Mouse (Mus musculus) mature B cell (primary cell): Measurements from ENCODE around the gene Selenof.

Source experiments
- in situ Hi-C: fragments of 300-500 bp; cut with MboI; formaldehyde crosslinking; loops from 2 replicates; pipeline ENCODE4 v1.14.3; 2019

Selenof gene

DNA sequence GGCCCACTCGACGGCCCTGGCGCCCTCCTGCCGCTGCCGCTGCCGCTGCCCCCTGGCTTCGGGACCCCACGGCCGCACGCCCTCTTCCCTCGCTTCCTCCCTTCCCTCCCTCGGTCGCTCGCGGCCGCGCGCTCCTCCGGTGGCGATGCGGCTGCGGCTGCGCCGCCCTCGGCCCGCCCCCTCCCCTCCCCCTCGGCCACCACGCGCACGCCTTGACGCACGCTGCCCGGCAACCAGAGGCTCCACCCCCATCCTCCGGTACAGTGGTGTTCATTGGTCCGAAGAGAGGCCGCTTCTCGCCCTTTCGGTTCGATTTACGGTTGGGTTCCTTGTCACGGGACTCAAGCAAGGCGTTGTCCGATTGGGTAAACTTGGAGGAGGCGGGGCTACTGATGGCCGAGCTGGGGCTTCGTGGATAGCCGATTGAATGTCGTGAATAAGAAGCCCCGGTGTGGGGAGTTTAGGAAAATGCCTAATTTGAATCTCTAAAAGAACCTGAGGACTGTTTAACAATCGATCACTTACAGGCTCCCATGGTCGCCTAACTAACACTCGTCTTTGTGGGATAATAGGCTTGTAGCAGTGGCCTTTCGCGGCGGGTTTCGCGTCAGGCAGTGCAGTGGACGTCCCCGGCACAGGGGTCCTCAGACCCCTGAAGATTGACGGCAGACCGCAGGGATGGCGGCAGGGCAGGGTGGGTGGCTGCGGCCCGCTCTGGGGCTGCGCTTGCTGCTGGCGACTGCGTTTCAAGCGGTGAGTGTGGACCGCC lies at the start of gene Selenof, which contains the start of gene Hs2st1:
TSS of gene Selenof (plus strand) at position 258 of the 769 bp plus-strand sequence.
TSS of gene Hs2st1 (minus strand) at position 135 of the 769 bp plus-strand sequence.
- in situ Hi-C loops, result loop anchor here (25.0 kb wide), 1 partner anchor 1808 kb away; the partner anchor contains the start of gene Gtf2b

DNA sequence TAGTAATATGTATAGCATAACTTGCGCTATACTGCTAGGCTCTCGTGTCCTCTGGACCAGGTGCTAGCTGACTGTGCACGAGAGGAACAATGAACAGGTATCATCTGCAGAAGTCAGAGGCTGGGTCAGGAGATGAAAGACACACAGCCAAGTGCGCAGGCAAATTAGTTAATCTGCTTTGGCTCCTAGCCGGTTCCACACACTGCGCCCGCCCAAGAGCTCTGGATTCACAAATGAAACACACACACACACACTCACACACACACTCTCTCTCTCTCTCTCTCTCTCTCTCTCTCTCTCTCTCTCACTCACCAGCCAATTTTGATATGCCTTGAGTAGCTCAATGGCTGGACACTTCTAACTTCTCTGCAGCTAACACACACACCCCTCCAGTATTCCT lies 42.2 kb upstream of the Selenof start:
- in situ Hi-C loops, result no loop called here

DNA sequence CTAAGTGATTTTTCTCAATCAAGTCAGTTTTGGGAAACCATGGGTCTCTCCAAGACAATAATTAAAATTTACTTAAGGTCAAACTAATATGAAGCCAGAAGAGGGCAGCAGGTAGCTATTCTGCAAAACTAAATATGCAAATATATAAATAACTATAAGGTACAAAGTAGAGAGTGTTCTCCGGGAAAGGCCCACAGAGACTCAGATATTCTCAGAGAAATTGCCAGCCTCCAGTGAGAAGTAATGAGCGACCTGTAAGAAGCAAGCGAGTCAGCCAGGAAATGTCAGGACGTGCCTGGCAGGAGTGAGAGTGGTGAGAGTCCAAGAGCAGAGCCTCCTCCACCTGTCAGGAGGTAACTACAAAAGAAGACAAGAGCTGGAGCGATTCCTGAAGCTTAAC lies 39.1 kb upstream of the Selenof start:
- in situ Hi-C loops, result no loop called here

DNA sequence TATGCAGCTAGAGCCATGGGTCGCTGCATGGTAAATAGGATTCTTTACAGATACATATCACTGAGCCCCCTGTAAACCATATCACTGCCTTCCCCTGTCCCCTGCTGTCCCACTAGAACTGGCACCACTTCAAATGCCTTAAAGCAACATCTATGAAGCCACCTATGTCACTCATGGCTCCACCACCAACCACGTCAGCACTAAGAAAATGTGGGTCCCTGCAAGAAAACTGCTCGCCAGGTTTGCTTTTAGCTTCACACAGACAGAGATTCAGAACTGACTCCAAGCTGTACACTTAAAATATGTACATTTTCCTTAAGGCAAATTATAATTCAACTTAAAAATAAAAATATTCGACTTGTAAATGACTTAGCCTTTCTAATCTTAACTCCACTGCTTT lies 35.0 kb upstream of the Selenof start:
- in situ Hi-C loops, result no loop called here

DNA sequence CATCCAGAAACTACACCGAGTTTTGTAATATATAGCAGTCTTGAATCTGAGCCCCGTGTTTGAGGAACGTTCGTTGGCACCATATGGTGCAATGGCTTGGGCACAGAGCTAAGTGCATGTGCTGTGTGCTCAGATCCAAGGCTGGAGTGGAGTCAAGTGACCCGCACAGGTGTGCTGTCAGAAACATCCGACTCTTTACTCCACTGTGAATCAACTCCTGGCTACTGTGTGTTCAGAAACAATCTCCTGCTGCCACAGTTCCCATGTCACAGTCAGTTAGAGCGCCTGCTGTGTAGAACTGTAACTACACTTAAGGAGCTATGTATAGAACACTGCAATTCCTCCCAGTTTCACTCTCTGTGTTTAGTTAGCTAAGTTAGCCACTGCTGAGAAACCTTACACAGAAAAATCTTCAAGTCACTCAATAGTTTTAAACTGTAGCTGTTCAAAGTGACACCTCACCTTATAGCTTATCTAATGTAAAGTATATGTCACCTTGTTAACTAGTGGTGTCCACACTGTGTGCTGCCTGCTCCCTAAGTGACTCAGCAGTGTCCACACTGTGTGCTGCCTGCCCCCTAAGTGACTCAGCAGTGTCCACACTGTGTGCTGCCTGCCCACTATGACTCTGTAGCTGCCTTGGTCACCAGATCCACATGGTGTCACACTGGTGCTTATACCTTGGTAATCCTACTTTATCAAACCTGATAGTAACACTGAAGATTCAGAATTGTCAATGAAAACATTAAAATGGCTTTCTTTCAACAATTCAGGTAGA lies 32.8 kb upstream of the Selenof start:
- in situ Hi-C loops, result no loop called here

DNA sequence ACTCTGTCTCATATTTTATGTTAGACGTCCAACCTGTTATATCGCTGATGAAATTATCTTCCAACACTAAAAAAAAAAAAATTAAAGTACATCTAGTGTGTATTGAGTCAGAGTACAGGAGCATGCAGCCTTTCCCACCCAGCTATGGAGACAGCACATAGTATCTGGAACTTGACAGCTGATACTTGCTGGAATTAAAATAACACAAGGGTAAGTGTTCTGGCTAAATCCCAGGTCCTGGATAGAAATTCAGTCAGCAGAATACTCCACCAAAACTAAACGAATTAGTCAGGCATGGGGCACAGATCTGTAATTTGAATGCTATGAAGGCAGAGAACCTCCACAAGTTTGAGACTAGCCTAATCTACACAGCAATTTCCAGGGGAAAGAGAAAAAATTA lies 31.1 kb upstream of the Selenof start:
- in situ Hi-C loops, result no loop called here

DNA sequence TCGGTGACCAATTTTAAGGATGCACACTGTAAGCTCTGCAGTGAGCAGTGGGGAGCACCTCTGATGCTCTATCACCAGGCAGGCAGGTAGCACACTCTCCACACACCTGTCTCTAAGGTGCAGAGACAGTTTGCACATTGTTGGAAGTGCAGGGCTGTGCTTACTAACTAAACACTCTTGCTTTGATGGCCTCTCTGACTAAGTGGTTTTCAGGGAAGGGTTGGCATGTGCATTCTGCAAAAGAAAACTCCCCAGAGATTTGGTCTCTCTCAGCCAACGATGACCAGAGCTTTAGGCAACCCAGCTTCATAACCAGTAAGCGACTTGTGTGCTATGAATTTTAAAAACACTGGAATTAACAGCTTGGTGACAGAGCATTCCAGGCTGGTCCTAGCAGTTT lies 29.3 kb upstream of the Selenof start:
- in situ Hi-C loops, result no loop called here

DNA sequence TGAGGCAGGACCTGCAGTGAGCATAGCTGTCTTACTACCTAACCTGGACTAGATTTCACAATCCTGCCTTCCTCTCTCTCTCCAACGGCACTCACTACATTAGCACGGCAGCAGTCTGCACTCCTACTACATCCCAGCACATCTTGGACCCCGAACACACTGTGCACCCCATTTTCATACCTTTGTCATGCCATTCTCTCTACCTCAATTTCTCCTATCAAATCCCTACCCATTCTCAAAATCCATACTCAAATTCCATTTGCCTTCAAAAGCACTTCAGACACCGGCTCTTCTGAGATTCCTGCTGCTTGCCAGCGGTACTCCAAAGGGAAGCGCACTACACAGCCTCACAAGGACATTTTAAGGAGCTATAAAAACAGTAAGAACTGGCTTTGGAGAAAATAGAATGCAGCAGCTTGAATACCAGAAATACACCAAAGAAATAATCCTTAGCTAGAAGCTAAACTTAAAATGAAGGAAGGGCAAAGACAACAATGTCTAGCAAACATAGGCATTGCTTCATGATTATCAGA lies 28.1 kb upstream of the Selenof start:
- in situ Hi-C loops, result no loop called here

DNA sequence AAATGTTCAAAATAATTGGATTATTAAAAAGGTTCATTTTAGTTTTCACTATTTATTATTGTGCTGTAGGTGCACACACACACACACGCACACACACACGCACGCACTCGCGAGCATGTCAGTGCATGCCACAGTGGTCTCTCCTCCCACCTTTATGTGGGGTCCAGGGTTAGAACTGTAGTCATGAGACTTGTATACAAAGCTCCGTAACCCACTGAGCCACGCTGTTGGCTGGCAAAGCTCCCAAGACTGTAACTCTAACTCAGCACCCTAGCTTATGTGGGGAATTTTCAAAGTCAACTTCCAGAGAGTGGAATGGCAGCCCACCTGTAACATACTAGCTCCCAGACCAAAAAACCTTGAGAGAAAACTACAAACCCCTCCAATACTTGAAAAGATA lies 25.0 kb upstream of the Selenof start:
- in situ Hi-C loops, result no loop called here

DNA sequence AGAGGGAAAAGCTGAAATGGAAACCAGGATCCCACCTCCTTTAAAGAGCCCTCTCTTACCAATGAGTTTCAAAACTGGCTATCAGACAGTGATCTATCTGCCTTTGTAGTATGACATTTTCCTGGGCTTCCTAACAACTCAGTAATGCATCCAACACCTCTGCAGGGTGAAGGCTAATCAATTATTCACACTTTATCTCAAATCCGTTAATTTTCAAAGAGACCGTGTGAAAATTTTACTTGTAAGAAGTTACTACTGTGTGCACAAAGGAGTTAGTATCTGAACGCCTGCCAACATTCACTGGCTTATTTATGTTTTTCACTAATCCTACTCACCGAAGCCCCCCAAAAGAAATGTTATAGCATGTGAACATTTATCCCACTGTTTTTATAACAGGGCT lies 24.3 kb upstream of the Selenof start:
- in situ Hi-C loops, result no loop called here

DNA sequence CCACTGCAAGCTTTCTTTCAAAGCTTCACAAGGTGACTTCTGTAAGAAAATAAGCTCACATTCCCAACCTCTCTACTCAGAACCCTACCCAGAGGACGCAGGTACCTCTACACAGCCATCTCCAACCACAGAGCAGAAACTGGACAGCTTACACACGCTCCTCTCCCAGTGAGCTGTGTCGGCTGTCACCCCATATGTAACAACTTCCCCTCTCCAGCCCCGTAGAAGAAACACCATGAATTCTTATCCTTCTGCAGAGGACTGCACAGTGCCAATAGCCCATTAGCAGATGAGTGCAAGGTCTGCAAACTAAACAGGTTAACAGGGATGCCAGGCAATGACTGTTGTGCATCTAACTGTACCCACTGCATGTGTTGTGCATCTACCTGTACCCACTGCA lies 23.6 kb upstream of the Selenof start:
- in situ Hi-C loops, result no loop called here

DNA sequence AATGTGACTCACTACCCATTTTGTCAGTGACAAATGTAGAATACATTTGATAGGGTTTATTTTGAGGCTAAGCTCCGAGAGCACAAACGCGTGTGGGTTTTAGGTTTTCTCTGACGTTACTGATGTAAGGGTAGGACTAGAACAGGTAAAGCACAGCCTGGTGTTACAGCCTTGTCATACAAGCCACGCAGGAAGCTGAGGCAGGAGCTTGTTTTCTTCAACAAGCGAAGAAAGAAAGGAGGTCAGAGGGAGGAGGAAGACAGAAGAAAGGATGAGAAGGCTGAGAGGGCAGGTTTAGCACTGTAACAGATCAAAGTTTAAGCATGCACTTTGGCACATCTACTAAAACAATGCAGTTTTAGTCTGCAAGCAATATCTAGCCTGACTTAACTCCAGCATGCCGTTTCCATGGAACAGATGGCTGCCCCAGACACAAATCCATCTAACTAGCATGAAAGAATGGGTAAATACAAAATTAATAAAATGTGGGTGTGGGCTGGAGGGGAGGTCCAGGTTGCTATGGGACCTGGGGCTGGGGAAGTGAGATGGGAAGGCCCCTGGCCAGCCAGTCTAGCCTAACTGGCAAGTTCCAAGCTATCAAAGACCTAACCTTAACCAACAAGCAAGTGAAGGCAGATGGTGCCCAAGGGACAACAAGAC lies 21.8 kb upstream of the Selenof start:
- in situ Hi-C loops, result no loop called here

DNA sequence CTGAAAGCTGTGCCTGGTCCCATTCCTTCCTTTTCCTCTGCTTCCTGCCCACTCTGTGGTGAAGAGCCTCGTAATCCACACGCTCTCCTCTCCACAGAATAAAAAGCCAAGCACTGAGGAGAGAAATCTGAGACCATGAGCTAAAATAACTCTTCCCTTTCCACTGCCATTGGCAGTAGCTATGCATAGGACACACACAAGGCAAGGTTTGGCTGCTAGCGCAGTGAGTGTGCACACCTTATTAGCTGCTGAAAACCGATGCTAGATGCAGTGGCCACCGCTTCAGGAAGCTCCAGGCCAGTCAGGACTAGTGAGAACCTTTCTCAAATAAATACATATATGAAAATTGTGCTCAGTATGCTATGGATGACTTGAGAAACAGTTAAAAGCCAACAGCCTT lies 20.1 kb upstream of the Selenof start:
- in situ Hi-C loops, result loop anchor here (25.0 kb wide), 1 partner anchor 1788 kb away; the partner anchor contains the start of gene Gtf2b

DNA sequence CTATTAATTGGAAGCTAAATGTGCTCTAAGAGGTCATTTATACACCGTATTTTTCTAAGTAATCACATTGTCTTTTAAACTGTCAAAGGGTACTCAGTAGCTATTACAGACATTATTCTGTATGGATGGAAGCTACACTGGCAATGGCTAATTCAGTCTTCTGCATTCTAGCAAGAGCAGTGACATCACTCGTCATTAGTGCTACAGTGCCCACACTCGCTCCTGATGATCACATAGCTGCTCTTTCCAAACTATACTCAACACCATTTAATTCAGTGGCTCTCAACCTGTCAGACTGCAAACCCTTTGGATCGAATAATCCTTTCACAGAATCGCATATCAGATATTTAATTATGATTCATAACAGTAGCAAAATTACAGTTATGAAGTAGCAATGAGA lies 19.4 kb upstream of the Selenof start:
- in situ Hi-C loops, result loop anchor here (25.0 kb wide), 1 partner anchor 1788 kb away; the partner anchor contains the start of gene Gtf2b

DNA sequence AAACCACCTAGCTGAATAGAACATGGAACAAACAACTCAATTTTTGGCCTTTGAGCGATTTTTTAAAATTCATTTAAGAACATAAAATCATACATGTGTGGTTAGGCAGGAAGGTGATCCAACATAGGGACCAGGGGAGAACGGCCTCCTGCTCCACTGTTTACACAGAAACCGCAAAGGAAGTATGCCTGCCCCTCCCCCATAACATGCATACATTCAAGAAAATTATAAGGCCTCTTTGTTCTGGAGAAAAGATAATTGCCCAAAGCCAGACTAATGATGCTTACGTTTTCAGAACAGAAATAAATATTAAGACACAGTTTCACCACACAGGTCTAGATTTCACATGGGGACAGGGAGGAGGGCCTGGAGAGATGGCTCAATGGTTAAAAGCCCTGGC lies 18.7 kb upstream of the Selenof start:
- in situ Hi-C loops, result loop anchor here (25.0 kb wide), 1 partner anchor 1789 kb away; the partner anchor contains the start of gene Gtf2b

DNA sequence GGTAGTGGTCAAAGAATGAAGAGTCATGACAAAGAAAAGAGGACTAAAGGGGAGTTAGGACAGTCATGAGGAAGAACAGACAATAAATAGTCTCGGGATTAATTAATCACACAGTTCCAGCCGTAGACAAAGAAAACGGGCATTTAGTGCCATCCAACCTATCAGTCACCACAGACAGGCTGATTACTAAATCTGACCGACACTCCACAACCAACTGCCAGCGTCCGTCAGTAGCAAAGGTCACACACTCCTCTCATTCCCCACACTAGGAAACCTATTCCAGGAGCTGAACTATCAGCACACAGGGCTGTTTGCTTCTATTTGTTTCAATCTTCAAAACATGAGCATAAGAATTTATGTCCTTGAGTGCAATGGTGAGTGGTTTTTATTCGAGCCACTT lies 16.2 kb upstream of the Selenof start:
- in situ Hi-C loops, result loop anchor here (25.0 kb wide), 1 partner anchor 1792 kb away; the partner anchor contains the start of gene Gtf2b

DNA sequence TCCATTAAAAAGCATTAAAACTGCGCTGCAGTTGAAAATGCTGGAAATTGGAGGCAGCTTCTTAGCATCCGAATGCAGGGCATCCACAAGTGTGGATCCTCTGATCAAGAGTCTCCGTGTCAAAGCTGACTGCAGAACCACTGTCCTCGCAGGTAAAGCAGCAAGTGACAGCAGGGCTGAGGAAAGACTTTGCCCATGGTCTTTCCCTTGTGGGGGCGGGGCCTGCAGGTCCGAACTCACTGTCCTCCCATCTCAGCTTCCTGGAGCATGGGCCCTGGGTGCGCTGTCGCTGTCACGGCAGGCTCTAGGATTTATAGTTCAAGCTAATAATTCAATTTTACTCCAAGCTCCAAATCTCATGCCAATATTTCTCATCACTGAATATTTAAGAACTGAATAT lies 15.6 kb upstream of the Selenof start:
- in situ Hi-C loops, result loop anchor here (25.0 kb wide), 1 partner anchor 1792 kb away; the partner anchor contains the start of gene Gtf2b

DNA sequence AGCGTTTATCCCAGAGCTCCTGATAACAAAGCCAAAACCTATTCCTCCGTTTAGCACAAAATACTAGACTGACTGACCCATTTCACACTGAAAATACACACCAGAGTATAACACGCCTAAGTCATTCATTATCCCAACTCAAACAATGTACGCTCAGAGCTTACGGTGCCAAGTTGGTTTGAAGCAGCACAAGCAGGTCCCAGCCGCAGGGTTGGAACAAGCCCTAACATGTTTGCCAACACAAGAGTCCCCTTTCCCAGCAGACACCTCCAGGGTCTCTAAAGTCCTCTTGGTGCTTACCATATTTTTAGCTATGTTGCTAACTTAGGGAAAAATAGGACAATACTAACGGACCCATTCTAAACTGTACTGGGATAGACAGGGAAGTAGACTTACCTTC lies 15.0 kb upstream of the Selenof start:
- in situ Hi-C loops, result loop anchor here (25.0 kb wide), 1 partner anchor 1793 kb away; the partner anchor contains the start of gene Gtf2b

DNA sequence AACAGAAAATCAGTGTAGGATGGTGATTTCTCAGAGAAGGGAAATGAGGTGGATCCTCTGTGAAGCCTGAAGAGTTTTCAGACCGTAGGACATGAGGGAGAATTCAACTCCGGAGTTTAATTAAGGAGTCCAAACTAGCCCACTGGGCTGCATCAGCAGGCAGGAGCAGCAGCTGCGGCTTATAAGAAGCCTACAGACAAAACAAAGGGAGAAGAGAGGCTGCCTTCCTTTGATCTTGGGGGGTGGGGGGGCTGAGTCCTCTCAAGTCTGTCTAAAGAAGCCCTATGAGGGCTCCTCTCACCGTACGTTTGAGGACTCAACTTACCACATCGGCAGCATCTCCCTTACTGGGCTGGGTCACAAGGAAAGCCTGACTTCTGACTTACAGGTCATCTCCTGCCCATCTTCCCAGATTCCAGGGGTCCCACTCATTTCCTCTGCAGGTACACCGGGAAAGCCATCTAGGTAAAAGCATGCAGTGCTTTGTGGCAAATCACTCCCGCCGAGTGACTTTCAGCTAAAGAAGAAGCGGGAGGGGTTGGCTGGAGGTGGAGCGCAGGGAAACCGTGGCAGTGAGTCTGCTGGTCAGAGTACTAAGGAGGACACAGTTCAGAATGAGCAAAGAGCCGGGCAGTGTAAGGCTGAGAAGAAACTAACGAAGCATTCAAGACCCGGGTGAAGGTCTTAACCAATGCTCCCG lies 13.3 kb upstream of the Selenof start:
- in situ Hi-C loops, result loop anchor here (25.0 kb wide), 1 partner anchor 1794 kb away; the partner anchor contains the start of gene Gtf2b

DNA sequence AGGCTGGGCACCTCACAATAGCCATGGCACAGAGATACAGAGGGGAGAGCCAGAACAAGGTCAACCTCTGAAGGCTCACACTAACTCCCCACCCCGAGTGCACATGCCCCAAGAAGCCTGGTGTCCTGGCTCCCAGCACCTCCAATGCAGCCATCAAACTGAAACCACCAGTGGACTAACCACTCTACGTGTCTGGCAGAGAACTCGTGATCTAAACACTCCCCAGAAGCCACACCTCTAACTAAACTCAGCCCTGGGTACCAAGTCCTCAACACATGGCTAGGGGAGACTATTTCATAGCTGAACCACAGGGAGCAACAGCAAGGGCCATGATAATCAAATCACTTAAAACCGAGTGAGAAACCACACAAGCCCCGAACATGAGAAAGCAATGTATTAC lies 11.8 kb upstream of the Selenof start:
- in situ Hi-C loops, result loop anchor here (25.0 kb wide), 1 partner anchor 1796 kb away; the partner anchor contains the start of gene Gtf2b
